Mouse (Mus musculus) embryonic facial prominence, embryonic 15.5 days (tissue): Measurements from ENCODE around the gene Bicdl1. TPM values are rescaled to one million over a fixed set of nuclear protein-coding genes. Genes with fewer than 3 reads are reported as not detected.

Experiments
- ATAC-seq: fragments of 200-750 bp; cut with Nextera tagmentation; 2 replicates; pipeline ENCODE4 v1.8.0; 2017; ENCODE audit warnings: low read depth, moderate TSS enrichment; ENCODE audit not compliant: insufficient number of reproducible peaks, low FRiP score, low TSS enrichment
- H3K27ac ChIP-seq: fragments of 300-500 bp; sonication (generic); replicated peaks from 2 replicates; pipeline ENCODE4 v1.5.1; 2015; ENCODE audit warnings: mild to moderate bottlenecking, inconsistent platforms
- H3K27me3 ChIP-seq: fragments of 300-500 bp; sonication (generic); 2 replicates; pipeline ENCODE4 v1.6.1; 2015; ENCODE audit warnings: inconsistent platforms
- H3K36me3 ChIP-seq: fragments of 300-500 bp; sonication (generic); 2 replicates; pipeline ENCODE4 v1.6.1; 2015; ENCODE audit warnings: mild to moderate bottlenecking, inconsistent platforms
- H3K4me1 ChIP-seq: fragments of 300-500 bp; sonication (generic); 2 replicates; pipeline ENCODE4 v1.6.1; 2015; ENCODE audit warnings: inconsistent platforms
- H3K4me2 ChIP-seq: fragments of 300-500 bp; sonication (generic); replicated peaks from 2 replicates; pipeline ENCODE4 v1.6.1; 2015; ENCODE audit warnings: mild to moderate bottlenecking, inconsistent platforms
- H3K4me3 ChIP-seq: fragments of 300-500 bp; sonication (generic); replicated peaks from 2 replicates; pipeline ENCODE4 v1.5.1; 2015; ENCODE audit warnings: mild to moderate bottlenecking, inconsistent platforms
- H3K9ac ChIP-seq: fragments of 300-500 bp; sonication (generic); 2 replicates; pipeline ENCODE4 v1.6.1; 2015; ENCODE audit warnings: inconsistent platforms
- H3K9me3 ChIP-seq: fragments of 300-500 bp; sonication (generic); replicated peaks from 2 replicates; pipeline ENCODE4 v1.6.1; 2016; ENCODE audit warnings: inconsistent platforms
- WGBS: fragments of 180-500 bp; shearing (Covaris S2); methylation state at CpG from one replicate; pipeline ENCODE4 v1.1.7; 2015; 5-methylcytosine and 5-hydroxymethylcytosine counted together
- polyA plus RNA-seq: library from polyadenylated mRNA; unstranded; fragments of >200 nt; fragmentation: Nextera tagmentation; extraction: Ambion mirVana; gene quantifications from 2 replicates; pipeline ENCODE4 v1.2.1, GENCODE M21; 2015

Bicdl1 gene
- polyA plus RNA-seq, 1 experiment from 2014 or later, result 17.6 TPM

GRCm38 (mm10) chr5:115708930-115709329 lies 22.5 kb downstream of the Bicdl1 start:
- Histone ChIP-seq H3K9me3 (no peaks in the 10 kb centered on the region), H3K4me3 (no peak overlapping the region), H3K4me2 (no peak overlapping the region), H3K9ac (no peak overlapping the region), H3K36me3 (no peaks in the 10 kb centered on the region), H3K27ac (no peak overlapping the region), H3K4me1 (no peaks in the 10 kb centered on the region), H3K27me3 (no peaks in the 10 kb centered on the region)
- 46% methylated on average over 3 of the region's 3 CpGs for WGBS
- ATAC-seq, result no peak

- Histone ChIP-seq H3K27me3 (no peaks in the 10 kb centered on the region), H3K36me3 (no peaks in the 10 kb centered on the region), H3K27ac (no peak overlapping the region), H3K4me2 (no peak overlapping the region), H3K9ac (no peak overlapping the region), H3K4me3 (no peak overlapping the region), H3K4me1 (peaks cover 4% of the 10 kb centered on the region; the same call in 1 of the 2 replicates), H3K9me3 (no peaks in the 10 kb centered on the region)
- no peak for ATAC-seq
- 60% methylated on average over 3 of the region's 3 CpGs for WGBS
Measured at GRCm38 (mm10) chr5:115701981-115702380, 29.4 kb downstream of the Bicdl1 start.

GRCm38 (mm10) chr5:115701215-115701614 lies 30.2 kb downstream of the Bicdl1 start:
- Histone ChIP-seq H3K4me1 (peaks cover 4% of the 10 kb centered on the region; the same call in 1 of the 2 replicates), H3K4me2 (no peak overlapping the region), H3K9me3 (no peaks in the 10 kb centered on the region), H3K27ac (no peak overlapping the region), H3K36me3 (no peaks in the 10 kb centered on the region), H3K9ac (no peak overlapping the region), H3K4me3 (no peak overlapping the region), H3K27me3 (no peaks in the 10 kb centered on the region)
- ATAC-seq, result no peak
- WGBS, result 65% methylated on average over 4 of the region's 4 CpGs

GRCm38 (mm10) chr5:115696811-115697210 lies 34.6 kb downstream of the Bicdl1 start:
- 70% methylated on average over 5 of the region's 5 CpGs for WGBS
- H3K4me3 ChIP-seq, result no peak overlapping the region
- no peaks in the 10 kb centered on the region for H3K27me3 ChIP-seq
- H3K4me1 ChIP-seq, result peaks cover 4% of the 10 kb centered on the region; the same call in 1 of the 2 replicates
- H3K27ac ChIP-seq, result no peak overlapping the region
- H3K4me2 ChIP-seq, result no peak overlapping the region
- no peak overlapping the region for H3K9ac ChIP-seq
- H3K36me3 ChIP-seq, result no peaks in the 10 kb centered on the region
- no peaks in the 10 kb centered on the region for H3K9me3 ChIP-seq
- no peak for ATAC-seq

- no peaks in the 10 kb centered on the region for H3K9me3 ChIP-seq
- no peak overlapping the region for H3K9ac ChIP-seq
- 79% methylated on average over 6 of the region's 6 CpGs for WGBS
- no peak overlapping the region for H3K27ac ChIP-seq
- H3K4me3 ChIP-seq, result no peak overlapping the region
- ATAC-seq, result no peak
- H3K4me1 ChIP-seq, result peaks cover 4% of the 10 kb centered on the region; the same call in 1 of the 2 replicates
- no peaks in the 10 kb centered on the region for H3K27me3 ChIP-seq
- no peak overlapping the region for H3K4me2 ChIP-seq
- H3K36me3 ChIP-seq, result no peaks in the 10 kb centered on the region
Measured at GRCm38 (mm10) chr5:115695191-115695770, 36.1 kb downstream of the Bicdl1 start.

- no peak overlapping the region for H3K4me2 ChIP-seq
- no peaks in the 10 kb centered on the region for H3K27me3 ChIP-seq
- H3K27ac ChIP-seq, result no peak overlapping the region
- H3K36me3 ChIP-seq, result no peaks in the 10 kb centered on the region
- H3K9ac ChIP-seq, result no peak overlapping the region
- H3K9me3 ChIP-seq, result no peaks in the 10 kb centered on the region
- no peaks in the 10 kb centered on the region for H3K4me1 ChIP-seq
- WGBS, result 45% methylated on average over 3 of the region's 3 CpGs
- no peak overlapping the region for H3K4me3 ChIP-seq
- ATAC-seq, result no peak
Measured at GRCm38 (mm10) chr5:115693271-115693670, 38.1 kb downstream of the Bicdl1 start.

GRCm38 (mm10) chr5:115686716-115687115 lies 44.7 kb downstream of the Bicdl1 start:
- H3K27ac ChIP-seq, result no peak overlapping the region
- H3K9ac ChIP-seq, result no peak overlapping the region
- no peak for ATAC-seq
- 28% methylated on average over 7 of the region's 7 CpGs for WGBS
- no peak overlapping the region for H3K4me2 ChIP-seq
- no peaks in the 10 kb centered on the region for H3K36me3 ChIP-seq
- H3K27me3 ChIP-seq, result no peaks in the 10 kb centered on the region
- H3K4me1 ChIP-seq, result 0 out of 2 replicates have a peak, but pooled peaks cover 7% of the 10 kb centered on the region
- no peaks in the 10 kb centered on the region for H3K9me3 ChIP-seq
- H3K4me3 ChIP-seq, result no peak overlapping the region

- Histone ChIP-seq H3K4me3 (no peak overlapping the region), H3K9me3 (no peaks in the 10 kb centered on the region), H3K4me1 (0 out of 2 replicates have a peak, but pooled peaks cover 7% of the 10 kb centered on the region), H3K27me3 (no peaks in the 10 kb centered on the region), H3K9ac (no peak overlapping the region), H3K36me3 (no peaks in the 10 kb centered on the region), H3K27ac (no peak overlapping the region), H3K4me2 (no peak overlapping the region)
- ATAC-seq, result no peak
- WGBS, result 74% methylated on average over 10 of the region's 10 CpGs
Measured at GRCm38 (mm10) chr5:115685126-115685525, 46.3 kb downstream of the Bicdl1 start.

- Histone ChIP-seq H3K36me3 (no peaks in the 10 kb centered on the region), H3K4me1 (no peaks in the 10 kb centered on the region), H3K27me3 (no peaks in the 10 kb centered on the region), H3K4me2 (no peak overlapping the region), H3K27ac (no peak overlapping the region), H3K9ac (no peak overlapping the region), H3K4me3 (no peak overlapping the region), H3K9me3 (no peaks in the 10 kb centered on the region)
- ATAC-seq, result no peak
- 69% methylated on average over 8 of the region's 8 CpGs for WGBS
Measured at GRCm38 (mm10) chr5:115671846-115672245, 59.6 kb downstream of the Bicdl1 start.

- Histone ChIP-seq H3K9ac (no peak overlapping the region), H3K36me3 (no peaks in the 10 kb centered on the region), H3K27me3 (no peaks in the 10 kb centered on the region), H3K4me1 (peaks cover 8% of the 10 kb centered on the region; the same call in 1 of the 2 replicates), H3K4me2 (no peak overlapping the region), H3K4me3 (no peak overlapping the region), H3K27ac (no peak overlapping the region), H3K9me3 (no peaks in the 10 kb centered on the region)
- no peak for ATAC-seq
- 70% methylated on average over 2 of the region's 2 CpGs for WGBS
Measured at GRCm38 (mm10) chr5:115670406-115670805, 61.0 kb downstream of the Bicdl1 start.

GRCm38 (mm10) chr5:115669974-115670373 lies 61.4 kb downstream of the Bicdl1 start:
- Histone ChIP-seq H3K4me1 (peaks cover 8% of the 10 kb centered on the region; the same call in 1 of the 2 replicates), H3K9ac (no peak overlapping the region), H3K9me3 (no peaks in the 10 kb centered on the region), H3K27ac (no peak overlapping the region), H3K36me3 (no peaks in the 10 kb centered on the region), H3K27me3 (no peaks in the 10 kb centered on the region), H3K4me2 (no peak overlapping the region), H3K4me3 (no peak overlapping the region)
- 85% methylated on average over 11 of the region's 11 CpGs for WGBS
- no peak for ATAC-seq

- Histone ChIP-seq H3K27ac (no peak overlapping the region), H3K4me3 (no peak overlapping the region), H3K4me2 (no peak overlapping the region), H3K27me3 (no peaks in the 10 kb centered on the region), H3K9ac (no peak overlapping the region), H3K36me3 (no peaks in the 10 kb centered on the region), H3K9me3 (no peaks in the 10 kb centered on the region), H3K4me1 (peaks cover 8% of the 10 kb centered on the region; the same call in 1 of the 2 replicates)
- WGBS, result 85% methylated on average over 12 of the region's 12 CpGs
- ATAC-seq, result no peak
Measured at GRCm38 (mm10) chr5:115668986-115669385, 62.4 kb downstream of the Bicdl1 start.
